Mouse (Mus musculus): Measurements from ENCODE around the gene Gm20388. TPM values are rescaled to one million over a fixed set of nuclear protein-coding genes. Genes with fewer than 3 reads are reported as not detected.
A peak's percentile ranks its signal among the peaks of the same experiment; 100 is the strongest.

The Gm20388 gene
- total RNA-seq, 2 experiments from 2014 or later: 5.8 TPM; not detected in 1

GRCm38 (mm10) chr8:120557170-120557965 is 646.7 kb downstream of the Gm20388 start:
- DNase-seq: no peak

GRCm38 (mm10) chr8:120558162-120558561 is 647.5 kb downstream of the Gm20388 start:
- no peak for DNase-seq

- DNase-seq: no peak
Observed at GRCm38 (mm10) chr8:120559654-120560053, 649.0 kb downstream of the Gm20388 start.

- no peak for DNase-seq
Observed at GRCm38 (mm10) chr8:120560535-120560934, 649.9 kb downstream of the Gm20388 start.

GRCm38 (mm10) chr8:120561539-120562435 is 651.1 kb downstream of the Gm20388 start:
- peak; percentile 73 for DNase-seq

GRCm38 (mm10) chr8:120562680-120563347 is 652.2 kb downstream of the Gm20388 start:
- DNase-seq: no peak

- DNase-seq: no peak
Observed at GRCm38 (mm10) chr8:120563348-120563724, 652.7 kb downstream of the Gm20388 start.

DNA sequence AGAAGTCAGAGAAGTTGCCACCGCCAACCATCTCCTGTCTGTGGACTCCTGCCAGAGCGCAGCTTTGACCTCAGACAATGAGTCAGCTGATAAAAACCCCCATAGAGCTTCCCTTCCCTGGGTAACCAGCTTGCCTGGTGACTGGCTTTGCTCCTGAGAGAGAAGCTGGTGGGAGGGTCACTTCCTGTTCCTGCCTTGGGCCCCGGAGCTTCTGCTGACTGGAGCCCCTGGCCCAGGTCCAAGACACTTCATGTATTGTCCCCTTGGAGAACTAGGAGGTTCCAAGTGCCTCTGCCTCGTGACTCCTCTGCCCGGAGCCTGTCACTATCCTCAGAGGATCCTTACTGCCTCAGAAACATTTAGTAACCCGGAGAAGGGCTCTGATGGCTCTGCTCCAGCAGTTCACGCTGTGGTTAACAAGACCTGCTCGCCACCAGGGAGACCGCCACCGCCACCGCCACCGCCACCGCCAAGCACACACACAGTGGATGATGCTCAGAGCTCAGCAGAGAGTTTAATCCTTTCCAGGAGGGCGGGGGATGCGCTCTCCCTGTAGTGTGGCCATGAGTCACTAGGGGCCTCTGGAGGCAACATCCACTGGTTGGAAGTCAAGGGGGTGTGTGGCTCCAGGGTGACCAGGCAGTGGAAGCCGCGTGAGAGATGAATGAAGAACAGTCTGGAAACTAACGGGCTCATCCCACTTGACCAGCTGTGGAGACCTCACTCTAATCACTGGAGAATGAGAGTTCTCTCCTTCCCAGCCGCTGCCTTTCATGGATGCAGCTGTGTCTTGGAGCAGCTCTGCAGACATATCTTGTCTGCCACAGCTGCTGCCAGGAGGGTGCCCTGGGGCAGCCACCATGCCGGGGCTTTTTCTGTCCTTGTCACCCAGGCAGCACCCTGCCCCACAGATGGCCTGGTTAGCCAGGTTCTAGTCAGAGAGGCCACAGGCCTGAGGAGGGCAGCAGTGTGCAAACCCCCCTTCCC is 653.5 kb downstream of the Gm20388 start:
- DNase-seq: peak; percentile 95

- DNase-seq: no peak
Observed at GRCm38 (mm10) chr8:120565151-120565711, 654.6 kb downstream of the Gm20388 start.

- no peak for DNase-seq
Observed at GRCm38 (mm10) chr8:120566681-120567080, 656.0 kb downstream of the Gm20388 start.

- DNase-seq: no peak
Observed at GRCm38 (mm10) chr8:120567731-120568130, 657.1 kb downstream of the Gm20388 start.

DNA sequence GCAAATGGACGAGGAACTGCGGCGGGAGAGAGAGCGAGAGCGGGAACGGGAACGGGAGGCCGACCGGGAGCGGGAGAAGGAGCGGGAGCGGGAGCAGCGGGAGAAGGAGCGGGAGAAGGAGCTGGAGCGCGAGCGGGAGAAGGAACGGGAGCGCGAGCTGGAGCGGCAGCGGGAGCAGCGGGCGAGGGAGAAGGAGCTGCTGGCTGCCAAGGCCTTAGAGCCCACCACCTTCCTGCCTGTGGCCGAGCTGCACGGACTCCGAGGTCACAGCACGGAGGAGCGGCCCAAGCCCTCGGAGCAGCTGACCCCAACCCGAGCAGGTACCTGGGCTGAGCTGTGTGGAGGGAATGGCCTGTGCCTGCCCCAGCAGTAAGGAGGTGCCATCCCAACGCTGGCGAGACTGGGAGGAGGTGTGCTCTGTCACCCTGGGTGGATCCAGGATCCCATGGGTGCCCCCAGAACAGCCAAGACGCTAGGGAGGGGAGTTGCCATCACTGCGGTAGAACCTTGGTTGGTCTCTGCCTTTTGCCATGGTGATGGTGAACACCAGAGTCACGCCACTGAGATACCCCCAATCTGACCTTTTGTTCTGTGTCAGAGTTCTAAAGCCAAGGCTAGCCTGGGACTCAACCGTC is 657.6 kb downstream of the Gm20388 start:
- no peak for DNase-seq

GRCm38 (mm10) chr8:120569123-120569522 is 658.5 kb downstream of the Gm20388 start:
- DNase-seq: no peak

DNA sequence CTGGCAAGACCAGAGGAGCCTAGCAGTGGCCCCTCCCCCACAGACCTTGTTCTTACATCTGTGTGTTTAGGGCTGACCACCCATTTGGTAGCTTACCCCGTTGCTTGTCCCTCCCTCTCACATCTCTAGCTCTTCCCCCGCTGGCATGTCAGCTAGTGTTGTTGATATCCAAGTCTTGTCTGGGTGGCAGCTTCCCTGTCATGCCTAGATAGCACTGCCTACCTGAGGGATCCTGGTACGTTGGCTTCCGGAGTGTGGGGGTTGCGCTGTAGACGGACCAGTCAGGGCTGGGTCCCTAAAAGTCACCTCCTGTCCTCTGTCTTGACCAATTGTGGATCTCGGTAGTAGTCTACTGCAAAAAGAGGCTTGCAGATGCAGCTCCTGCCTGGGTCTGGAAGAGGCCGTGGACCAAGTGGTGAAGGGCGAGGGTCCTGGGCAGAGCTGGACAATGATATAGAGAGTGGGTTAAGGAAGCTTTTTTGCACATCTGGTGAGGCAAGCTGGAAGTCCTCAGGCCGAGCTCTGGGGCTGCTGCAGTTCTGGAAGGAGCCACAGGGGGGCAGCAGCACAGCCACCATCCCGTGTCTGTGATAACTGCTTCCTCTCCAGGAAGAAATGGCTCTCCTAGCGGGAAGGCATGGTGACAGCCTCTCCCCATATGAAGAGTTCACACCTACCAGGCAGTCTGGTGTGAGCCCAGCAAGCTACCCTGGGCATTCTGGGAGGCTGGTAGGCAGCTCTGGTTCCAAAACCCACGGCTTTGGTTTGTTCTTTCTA is 659.5 kb downstream of the Gm20388 start:
- DNase-seq: peak; percentile 91

DNA sequence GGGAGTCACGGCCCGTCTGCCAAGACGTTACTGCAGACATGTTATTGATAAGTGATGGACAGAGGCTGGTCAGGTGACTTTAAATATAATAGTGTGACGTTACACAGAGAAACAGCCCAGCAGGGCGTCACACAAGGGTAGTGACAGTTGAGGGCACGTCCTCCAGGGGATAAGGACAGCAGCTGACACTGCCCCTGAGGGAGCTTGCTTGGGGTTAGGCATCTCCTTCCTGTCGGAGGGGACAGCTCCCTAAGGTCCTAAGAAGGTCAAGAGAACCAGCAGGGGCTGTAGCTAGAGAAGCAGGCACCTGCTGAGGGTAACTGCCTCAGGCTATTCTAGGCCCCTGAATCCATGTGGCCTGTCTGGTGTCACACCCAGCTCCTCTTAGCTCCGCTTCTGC is 660.9 kb downstream of the Gm20388 start:
- DNase-seq: no peak

- no peak for DNase-seq
Observed at GRCm38 (mm10) chr8:120572534-120572933, 661.9 kb downstream of the Gm20388 start.

- DNase-seq: no peak
Observed at GRCm38 (mm10) chr8:120573866-120574265, 663.2 kb downstream of the Gm20388 start.

DNA sequence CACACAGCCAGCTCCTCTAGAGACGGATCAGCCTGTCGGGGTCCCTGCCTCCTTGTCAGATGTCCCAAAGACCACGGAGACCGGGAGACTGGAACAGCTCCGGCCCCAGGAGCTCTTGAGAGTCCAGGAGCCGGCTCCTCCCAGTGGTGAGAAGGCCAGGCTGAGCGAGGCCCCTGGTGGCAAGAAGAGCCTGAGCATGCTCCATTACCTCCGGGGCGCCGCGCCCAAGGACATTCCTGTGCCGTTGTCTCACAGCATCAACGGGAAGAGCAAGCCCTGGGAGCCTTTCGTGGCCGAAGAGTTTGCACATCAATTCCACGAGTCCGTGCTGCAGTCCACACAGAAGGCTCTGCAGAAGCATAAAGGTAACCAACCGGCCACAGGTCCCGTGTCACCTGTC is 664.3 kb downstream of the Gm20388 start:
- DNase-seq: no peak

- DNase-seq: no peak
Observed at GRCm38 (mm10) chr8:120575801-120576200, 665.2 kb downstream of the Gm20388 start.

GRCm38 (mm10) chr8:120577821-120578220 is 667.2 kb downstream of the Gm20388 start:
- DNase-seq: no peak

All from heart, postnatal 4 days (tissue).